Mouse (Mus musculus) kidney, postnatal 4 days (tissue): Measurements from ENCODE around the gene 1700013G24Rik.

ENCODE experiments used
- DNase-seq, 2 experiments: peaks; one replicate each; pipeline ENCODE4 v3.0.0; 2021; ENCODE audit warnings: mixed read lengths in 2 of 2

Gene 1700013G24Rik

GRCm38 (mm10) chr4:137497892-137498722 lies 45.0 kb downstream of the 1700013G24Rik start:
- peak; percentile 69 to 82 for DNase-seq

- no peak for DNase-seq
Observed at GRCm38 (mm10) chr4:137498882-137499583, 45.9 kb downstream of the 1700013G24Rik start.

GRCm38 (mm10) chr4:137500149-137500548 lies 47.1 kb downstream of the 1700013G24Rik start:
- peak in 1 of 2 experiments; percentile 47 for DNase-seq

- DNase-seq = no peak
Observed at GRCm38 (mm10) chr4:137500953-137501352, 47.9 kb downstream of the 1700013G24Rik start.

- DNase-seq = no peak
Observed at GRCm38 (mm10) chr4:137502183-137502582, 49.1 kb downstream of the 1700013G24Rik start.

GRCm38 (mm10) chr4:137502801-137503200 lies 49.7 kb downstream of the 1700013G24Rik start:
- DNase-seq = peak; percentile 43 to 51

GRCm38 (mm10) chr4:137503509-137503971 lies 50.5 kb downstream of the 1700013G24Rik start:
- no peak for DNase-seq
